Mouse (Mus musculus) layer of hippocampus, postnatal 14 days (tissue): Measurements from ENCODE around the gene Taf10. TPM values are rescaled to one million over a fixed set of nuclear protein-coding genes. Genes with fewer than 3 reads are reported as not detected.

Experiments
- DNase-seq, 2 experiments: peaks; one replicate each; pipeline ENCODE4 v3.0.0; 2021 to 2022; ENCODE audit warnings: low spot score in 2 of 2, mixed read lengths in 1 of 2
- long read RNA-seq, 2 experiments: library from polyadenylated mRNA; stranded (forward); transcript quantifications; one replicate each; pipeline ENCODE4 v2.0.0; 2021
- total RNA-seq, 2 experiments: library from RNA; stranded (reverse); gene quantifications; 2 replicates each; pipeline ENCODE4 v1.2.3; 2021

Taf10 gene
- total RNA-seq: 100 to 1,000 TPM; 137 to 150 TPM
- long read RNA-seq, experiment 1, full-length matches to known transcripts: 40 of 58 reads
- long read RNA-seq, experiment 1, partial matches to known transcripts: 0 of 58 reads
- long read RNA-seq, experiment 1, other reads (novel, unspliced or antisense): 18 of 58 reads
- long read RNA-seq, experiment 2, full-length matches to known transcripts: 80 of 110 reads
- long read RNA-seq, experiment 2, partial matches to known transcripts: 4 of 110 reads
- long read RNA-seq, experiment 2, other reads (novel, unspliced or antisense): 26 of 110 reads

GRCm38 (mm10) chr7:105743926-105744590 is at the start of gene Taf10:
TSS of gene Taf10 (minus strand) at chr7:105744361.
- peak; percentile 78 to 85 for DNase-seq

- DNase-seq: no peak
Observed at GRCm38 (mm10) chr7:105793701-105794100, 49.5 kb upstream of the Taf10 start.

- no peak for DNase-seq
Observed at GRCm38 (mm10) chr7:105791147-105791546, 47.0 kb upstream of the Taf10 start.

- DNase-seq: no peak
Observed at GRCm38 (mm10) chr7:105787285-105788140, 43.4 kb upstream of the Taf10 start, which contains the start of gene Dchs1. TSS of gene Dchs1 (minus strand) at chr7:105787654.

- DNase-seq: no peak
Observed at GRCm38 (mm10) chr7:105786506-105787284, 42.5 kb upstream of the Taf10 start.

GRCm38 (mm10) chr7:105784556-105784955 is 40.4 kb upstream of the Taf10 start:
- no peak for DNase-seq

- DNase-seq: no peak
Observed at GRCm38 (mm10) chr7:105783861-105784260, 39.7 kb upstream of the Taf10 start.

GRCm38 (mm10) chr7:105778553-105779265 is 34.5 kb upstream of the Taf10 start:
- DNase-seq: no peak

GRCm38 (mm10) chr7:105777797-105778552 is 33.8 kb upstream of the Taf10 start:
- DNase-seq: no peak

- DNase-seq: no peak
Observed at GRCm38 (mm10) chr7:105777316-105777715, 33.2 kb upstream of the Taf10 start.

- DNase-seq: no peak
Observed at GRCm38 (mm10) chr7:105776026-105776425, 31.9 kb upstream of the Taf10 start.

- no peak for DNase-seq
Observed at GRCm38 (mm10) chr7:105774661-105775060, 30.5 kb upstream of the Taf10 start.

- no peak for DNase-seq
Observed at GRCm38 (mm10) chr7:105773041-105773440, 28.9 kb upstream of the Taf10 start.

GRCm38 (mm10) chr7:105772331-105772730 is 28.2 kb upstream of the Taf10 start:
- no peak for DNase-seq

- DNase-seq: no peak
Observed at GRCm38 (mm10) chr7:105769959-105770358, 25.8 kb upstream of the Taf10 start.

GRCm38 (mm10) chr7:105767729-105768165 is 23.6 kb upstream of the Taf10 start:
- DNase-seq: no peak

- no peak for DNase-seq
Observed at GRCm38 (mm10) chr7:105764331-105764730, 20.2 kb upstream of the Taf10 start.

GRCm38 (mm10) chr7:105762517-105763270 is 18.5 kb upstream of the Taf10 start:
- DNase-seq: no peak
